Mouse (Mus musculus): ENCODE results near the gene Unc93a. TPM values are rescaled to one million over a fixed set of nuclear protein-coding genes. Genes with fewer than 3 reads are reported as not detected.

Unc93a gene
- 0.04 and 0.07 TPM in 2 replicates for polyA plus RNA-seq (2012; rRNA removed)

GRCm38 (mm10) chr17:13131710-13132109 is at the start of gene Unc93a:
Gene Unc93a, minus strand, starts transcription at chr17:13131810.

DNA sequence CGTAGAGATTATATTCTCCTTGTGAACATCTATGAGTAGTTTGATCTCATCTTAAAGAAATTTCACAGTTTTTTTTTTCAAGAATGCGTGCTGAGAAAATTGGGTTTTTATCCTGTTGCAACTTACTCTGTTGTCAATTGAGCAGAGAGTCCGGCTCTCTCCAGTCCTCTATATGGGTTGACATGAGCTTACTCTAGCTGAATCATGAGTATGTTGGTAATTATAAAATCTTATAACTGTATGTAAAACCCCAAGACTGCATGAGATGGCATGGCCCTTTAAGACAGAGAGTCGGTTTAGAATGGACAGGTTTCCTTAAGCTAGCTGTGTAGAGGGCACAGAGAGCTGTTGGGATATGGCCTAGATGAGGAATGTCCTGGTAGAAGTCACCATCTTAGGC is 70.8 kb downstream of the Unc93a start, which contains the start of gene Tcp10b:
Gene Tcp10b, plus strand, starts transcription at position 301 of the 400 bp plus-strand sequence.

Other genes with a start within 250 kb of the Unc93a start
- 5.7 and 6.9 TPM in 2 replicates for gene Pnldc1, start 221.6 kb downstream of the Unc93a start, polyA plus RNA-seq (2012; rRNA removed)
- gene Tcp1, start 216.1 kb downstream of the Unc93a start, polyA plus RNA-seq (2012; rRNA removed): 207 and 213 TPM in 2 replicates
- 67.7 and 70.0 TPM in 2 replicates for gene Mrpl18, start 215.5 kb downstream of the Unc93a start, polyA plus RNA-seq (2012; rRNA removed)
- 0.61 TPM in 2 replicates for gene Acat3, start 191.2 kb downstream of the Unc93a start, polyA plus RNA-seq (2012; rRNA removed)
- gene Acat2, start 171.1 kb downstream of the Unc93a start, polyA plus RNA-seq (2012; rRNA removed): 125 and 134 TPM in 2 replicates
- gene Wtap, start 137.6 kb downstream of the Unc93a start, polyA plus RNA-seq (2012; rRNA removed): 84.6 and 97.5 TPM in 2 replicates
- 144 and 148 TPM in 2 replicates for gene Sod2, start 125.0 kb downstream of the Unc93a start, polyA plus RNA-seq (2012; rRNA removed)
- gene Gpr31b, start 79.5 kb downstream of the Unc93a start, polyA plus RNA-seq (2012; rRNA removed): 0.05 TPM in 1 of 2 replicates, not detected in the other
- 0.19 and 0.33 TPM in 2 replicates for gene Tcp10b, start 70.7 kb downstream of the Unc93a start, polyA plus RNA-seq (2012; rRNA removed)
- gene Smok2a, start 89.4 kb upstream of the Unc93a start, polyA plus RNA-seq (2012; rRNA removed): not detected in 2 replicates
- gene Smok2b, start 98.4 kb upstream of the Unc93a start, polyA plus RNA-seq (2012; rRNA removed): not detected in 2 replicates
- gene Tcp10c, start 222.8 kb upstream of the Unc93a start, polyA plus RNA-seq (2012; rRNA removed): not detected in 2 replicates

Data from central nervous system, embryonic 14 days (tissue).